Mouse (Mus musculus) embryonic facial prominence, embryonic 10.5 days (tissue): ENCODE data around the gene Rps6ka5. TPM values are rescaled to one million over a fixed set of nuclear protein-coding genes. Genes with fewer than 3 reads are reported as not detected.

Experiments used
- polyA plus RNA-seq: library from polyadenylated mRNA; unstranded; fragments of >200 nt; fragmentation: Nextera tagmentation; extraction: Ambion mirVana; gene quantifications from 2 replicates; pipeline ENCODE4 v1.2.1, GENCODE M21; 2016

Gene Rps6ka5
- polyA plus RNA-seq, 1 experiment from 2014 or later: 3.6 TPM

Other genes starting within 250 kb of the Rps6ka5 start
- gene Ttc7b, start 206.2 kb downstream of the Rps6ka5 start, polyA plus RNA-seq: 4.2 and 4.6 TPM in 2 replicates
- gene Dglucy, start 52.1 kb upstream of the Rps6ka5 start, polyA plus RNA-seq: 0.24 TPM in 1 of 2 replicates, not detected in the other
- gene Gpr68, start 181.2 kb upstream of the Rps6ka5 start, polyA plus RNA-seq: 0.21 and 0.34 TPM in 2 replicates